Mouse (Mus musculus) brain, embryonic 14.5 days (tissue): ENCODE results near the gene Acsm4.

ENCODE experiments used
- CTCF ChIP-seq: fragments of 200-500 bp; IDR thresholded peaks from 2 replicates; pipeline ENCODE4 v1.5.1; 2012; ENCODE audit warnings: inconsistent platforms, mild to moderate bottlenecking, moderate library complexity, borderline replicate concordance; ENCODE audit not compliant: insufficient read depth, insufficient read length; ENCODE audit errors: extremely low read depth
- POLR2A ChIP-seq: fragments of 200-500 bp; IDR thresholded peaks from 2 replicates; pipeline ENCODE4 v1.6.1; 2012; ENCODE audit warnings: mild to moderate bottlenecking, inconsistent platforms, borderline replicate concordance; ENCODE audit not compliant: poor library complexity, insufficient read depth, insufficient read length, severe bottlenecking; ENCODE audit errors: extremely low read depth

GRCm38 (mm10) chr7:119694926-119695325 lies 5.1 kb downstream of the Acsm4 start:
- no peak for TF ChIP-seq POLR2A
- TF ChIP-seq CTCF = no peak
